Mouse (Mus musculus): Measurements from ENCODE around the gene Plppr3. TPM values are rescaled to one million over a fixed set of nuclear protein-coding genes. Genes with fewer than 3 reads are reported as not detected.

The Plppr3 gene
- polyA plus RNA-seq, 2 experiments, result 3.0 to 7.0 TPM

- H3K9ac ChIP-seq (replicated peaks), result peak overlapping the region; percentile 59
- no peaks in the 10 kb centered on the region for H3K27me3 ChIP-seq (ENCODE audit: control insufficient read depth, insufficient read depth, low read length)
- peak overlapping the region; percentile 70 for H3K27ac ChIP-seq
- WGBS (ENCODE audit: insufficient replicate concordance), result under 1% methylated on average over 15 of the region's 15 CpGs
- ATAC-seq (ENCODE audit: insufficient read depth) (no peak), DNase-seq (ENCODE audit: low read depth in 3 of 3, low spot score in 3 of 3) (peak; percentile 45 to 54 (median 49))
- no peak for TF ChIP-seq CTCF (IDR thresholded peaks at IDR 0.05; ENCODE audit: low read depth)
- TF ChIP-seq EP300 (IDR thresholded peaks at IDR 0.05; ENCODE audit: low read depth), result no peak; the same call in 1 of the 2 replicates
- H3K4me3 ChIP-seq (ENCODE audit: insufficient read depth in 1 of 2, low read depth in 2 of 2, low read length in 2 of 2), result peak overlapping the region; percentile 80 to 85
- peaks cover 19% of the 10 kb centered on the region for H3K36me3 ChIP-seq (replicated peaks; ENCODE audit: control insufficient read depth, insufficient read depth, low read depth)
- peaks cover 28 to 52% of the 10 kb centered on the region in 2 experiments for H3K4me1 ChIP-seq (replicated peaks; ENCODE audit: control insufficient read depth in 2 of 2, insufficient read depth in 2 of 2, low read length in 1 of 2)
- peak overlapping the region; percentile 72 for H3K4me2 ChIP-seq (ENCODE audit: low read depth)
- H3K9me3 ChIP-seq (ENCODE audit: control insufficient read depth, low read length), result no peaks in the 10 kb centered on the region
Measured at GRCm38 (mm10) chr10:79853392-79853791, 21.0 kb downstream of the Plppr3 start.

- Histone ChIP-seq H3K4me1 (replicated peaks; ENCODE audit: control insufficient read depth in 2 of 2, insufficient read depth in 2 of 2, low read length in 1 of 2) (peaks cover 28 to 48% of the 10 kb centered on the region in 2 experiments), H3K4me3 (ENCODE audit: insufficient read depth in 1 of 2, low read depth in 2 of 2, low read length in 2 of 2) (peak overlapping the region; percentile 80 to 85), H3K27me3 (ENCODE audit: control insufficient read depth, insufficient read depth, low read length) (no peaks in the 10 kb centered on the region), H3K4me2 (ENCODE audit: low read depth) (peak overlapping the region; percentile 72), H3K9me3 (ENCODE audit: control insufficient read depth, low read length) (no peaks in the 10 kb centered on the region), H3K9ac (replicated peaks) (peak overlapping the region; percentile 59), H3K36me3 (replicated peaks; ENCODE audit: control insufficient read depth, insufficient read depth, low read depth) (peaks cover 13% of the 10 kb centered on the region), H3K27ac (peak overlapping the region; percentile 70)
- 23% methylated on average over 8 of the region's 8 CpGs for WGBS (ENCODE audit: insufficient replicate concordance)
- ATAC-seq (ENCODE audit: insufficient read depth), result no peak
- TF ChIP-seq EP300 (IDR thresholded peaks at IDR 0.05; ENCODE audit: low read depth) (no peak), CTCF (IDR thresholded peaks at IDR 0.05; ENCODE audit: low read depth) (no peak)
- DNase-seq (ENCODE audit: low read depth in 3 of 3, low spot score in 3 of 3), result no peak
Measured at GRCm38 (mm10) chr10:79852827-79853226, 21.6 kb downstream of the Plppr3 start.

- peak overlapping the region; percentile 24 for H3K9ac ChIP-seq (replicated peaks)
- TF ChIP-seq EP300 (IDR thresholded peaks at IDR 0.05; ENCODE audit: low read depth) (no peak), CTCF (IDR thresholded peaks at IDR 0.05; ENCODE audit: low read depth) (no peak)
- H3K27me3 ChIP-seq (ENCODE audit: control insufficient read depth, insufficient read depth, low read length), result no peaks in the 10 kb centered on the region
- H3K27ac ChIP-seq, result peak overlapping the region; percentile 33
- no peaks in the 10 kb centered on the region for H3K9me3 ChIP-seq (ENCODE audit: control insufficient read depth, low read length)
- WGBS (ENCODE audit: insufficient replicate concordance), result 44% methylated on average over 9 of the region's 9 CpGs
- peak overlapping the region; percentile 72 for H3K4me2 ChIP-seq (ENCODE audit: low read depth)
- H3K36me3 ChIP-seq (replicated peaks; ENCODE audit: control insufficient read depth, insufficient read depth, low read depth), result peaks cover 9% of the 10 kb centered on the region
- peaks cover 27 to 42% of the 10 kb centered on the region in 2 experiments for H3K4me1 ChIP-seq (replicated peaks; ENCODE audit: control insufficient read depth in 2 of 2, insufficient read depth in 2 of 2, low read length in 1 of 2)
- no peak for DNase-seq (ENCODE audit: low read depth in 3 of 3, low spot score in 3 of 3)
- ATAC-seq (ENCODE audit: insufficient read depth), result no peak
- H3K4me3 ChIP-seq (ENCODE audit: insufficient read depth in 1 of 2, low read depth in 2 of 2, low read length in 2 of 2), result peak overlapping the region in 1 of 2 experiments; percentile 85; a peak in 1 of 4 replicates
Measured at GRCm38 (mm10) chr10:79852107-79852789, 22.2 kb downstream of the Plppr3 start.

- 55% methylated on average over 3 of the region's 3 CpGs for WGBS (ENCODE audit: insufficient replicate concordance)
- no peaks in the 10 kb centered on the region for H3K9me3 ChIP-seq (ENCODE audit: control insufficient read depth, low read length)
- peaks cover 24 to 36% of the 10 kb centered on the region in 2 experiments for H3K4me1 ChIP-seq (replicated peaks; ENCODE audit: control insufficient read depth in 2 of 2, insufficient read depth in 2 of 2, low read length in 1 of 2)
- peak overlapping the region; percentile 33 for H3K27ac ChIP-seq
- no peaks in the 10 kb centered on the region for H3K27me3 ChIP-seq (ENCODE audit: control insufficient read depth, insufficient read depth, low read length)
- H3K9ac ChIP-seq (replicated peaks), result no peak overlapping the region; the same call in 1 of the 2 replicates
- H3K4me2 ChIP-seq (ENCODE audit: low read depth), result peak overlapping the region; percentile 72; the same call in 1 of the 2 replicates
- no peak for TF ChIP-seq CTCF (IDR thresholded peaks at IDR 0.05; ENCODE audit: low read depth)
- TF ChIP-seq EP300 (IDR thresholded peaks at IDR 0.05; ENCODE audit: low read depth), result no peak
- peaks cover 4% of the 10 kb centered on the region for H3K36me3 ChIP-seq (replicated peaks; ENCODE audit: control insufficient read depth, insufficient read depth, low read depth)
- no peak overlapping the region for H3K4me3 ChIP-seq (ENCODE audit: insufficient read depth in 1 of 2, low read depth in 2 of 2, low read length in 2 of 2)
- ATAC-seq (ENCODE audit: insufficient read depth) (no peak), DNase-seq (ENCODE audit: low read depth in 3 of 3, low spot score in 3 of 3) (no peak)
Measured at GRCm38 (mm10) chr10:79851653-79852052, 22.8 kb downstream of the Plppr3 start.

GRCm38 (mm10) chr10:79849941-79850628 lies 24.3 kb downstream of the Plppr3 start:
- Histone ChIP-seq H3K4me1 (replicated peaks; ENCODE audit: control insufficient read depth in 2 of 2, insufficient read depth in 2 of 2, low read length in 1 of 2) (peaks cover 20 to 28% of the 10 kb centered on the region in 2 experiments), H3K9ac (replicated peaks) (no peak overlapping the region), H3K27ac (no peak overlapping the region), H3K4me3 (ENCODE audit: insufficient read depth in 1 of 2, low read depth in 2 of 2, low read length in 2 of 2) (no peak overlapping the region), H3K4me2 (ENCODE audit: low read depth) (no peak overlapping the region), H3K9me3 (ENCODE audit: control insufficient read depth, low read length) (no peaks in the 10 kb centered on the region), H3K36me3 (replicated peaks; ENCODE audit: control insufficient read depth, insufficient read depth, low read depth) (no peaks in the 10 kb centered on the region), H3K27me3 (ENCODE audit: control insufficient read depth, insufficient read depth, low read length) (no peaks in the 10 kb centered on the region)
- WGBS (ENCODE audit: insufficient replicate concordance), result 38% methylated on average over 8 of the region's 8 CpGs
- TF ChIP-seq CTCF (IDR thresholded peaks at IDR 0.05; ENCODE audit: low read depth) (no peak), EP300 (IDR thresholded peaks at IDR 0.05; ENCODE audit: low read depth) (no peak)
- DNase-seq (ENCODE audit: low read depth in 3 of 3, low spot score in 3 of 3) (no peak), ATAC-seq (ENCODE audit: insufficient read depth) (no peak)
